Mouse (Mus musculus): Measurements from ENCODE around the gene Rasl10b.

DNA sequence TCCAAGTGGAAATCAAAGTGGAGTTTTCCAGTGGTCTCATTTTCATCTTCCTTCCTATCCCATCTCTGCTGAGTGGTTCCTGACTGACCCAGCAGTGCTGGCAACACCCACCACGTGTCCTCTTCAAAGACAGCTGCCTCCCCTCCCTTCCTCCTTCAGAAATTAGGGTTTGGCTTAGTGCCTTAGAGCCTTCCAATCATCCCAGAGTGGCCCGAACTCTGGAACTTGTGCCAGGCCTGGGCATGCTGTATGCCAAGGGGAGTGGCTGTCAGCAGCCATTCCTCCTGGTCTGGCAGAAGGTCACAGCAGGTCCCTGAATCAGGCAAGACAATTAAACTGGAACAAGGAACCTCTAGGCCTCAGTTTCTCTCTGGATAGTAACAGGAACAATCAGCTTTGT lies 57.0 kb downstream of the Rasl10b start:
- no peak for TF ChIP-seq CTCF (IDR thresholded peaks at IDR 0.05; ENCODE audit: extremely low read depth, insufficient read depth, insufficient read length, insufficient replicate concordance)
- no peak for TF ChIP-seq POLR2A (IDR thresholded peaks at IDR 0.05; ENCODE audit: low read depth, low read length)

Measured in spleen, adult 2 months (tissue).